Mouse (Mus musculus) layer of hippocampus, postnatal 36 days (tissue): ENCODE results near the gene Armc7. TPM values are rescaled to one million over a fixed set of nuclear protein-coding genes. Genes with fewer than 3 reads are reported as not detected.
"Not testable (repeated sequence)": the region's sequence is repeated elsewhere in the genome, so short reads cannot be mapped to it uniquely, and the experiment has no call there.

Source experiments
- DNase-seq, 2 experiments: peaks; one replicate each; pipeline ENCODE4 v3.0.0; 2022
- total RNA-seq, 2 experiments: library from RNA; stranded (reverse); gene quantifications; 2 replicates each; pipeline ENCODE4 v1.2.3; 2021

The Armc7 gene
- 10 to 100 TPM; 10.9 to 11.2 TPM for total RNA-seq

DNA sequence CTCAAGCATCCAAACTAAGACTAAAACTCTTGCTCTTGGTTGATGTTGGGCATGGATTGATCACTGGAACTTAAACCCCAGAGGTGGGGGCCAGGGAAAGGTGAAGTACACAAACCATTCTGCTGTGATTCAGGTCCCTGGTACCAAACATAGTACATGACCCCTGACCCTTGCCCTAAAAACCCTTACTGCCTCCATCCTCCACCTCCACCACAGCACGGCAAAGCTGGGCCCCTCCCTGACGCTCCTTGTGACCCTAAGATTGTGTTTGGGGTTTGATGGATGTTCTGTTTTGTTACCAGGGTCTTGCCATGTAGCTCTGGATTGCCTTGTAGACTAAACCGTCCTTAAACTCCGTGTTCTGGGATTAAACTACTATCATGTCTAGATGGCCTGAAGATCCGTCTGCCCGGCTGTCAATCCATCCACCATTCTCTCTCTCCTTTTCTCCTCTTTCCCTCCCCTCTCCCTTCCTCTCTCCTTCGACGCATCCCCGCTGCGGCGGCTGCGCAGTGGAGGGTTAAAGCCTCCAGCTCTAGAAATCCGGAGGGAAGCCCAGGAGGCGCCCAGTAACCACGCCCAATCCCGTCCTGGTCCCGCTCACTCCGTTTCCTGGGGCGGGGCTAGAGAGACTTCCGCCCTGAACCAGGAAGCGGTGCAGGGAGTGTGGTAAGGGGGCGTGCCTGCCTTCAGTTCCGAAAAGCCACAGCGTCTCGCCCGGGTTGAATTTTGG, at the start of gene Armc7:
Gene Armc7 (plus strand): TSS at position 643 of the 733 bp plus-strand sequence.
- DNase-seq: peak; percentile 93 to 95

DNA sequence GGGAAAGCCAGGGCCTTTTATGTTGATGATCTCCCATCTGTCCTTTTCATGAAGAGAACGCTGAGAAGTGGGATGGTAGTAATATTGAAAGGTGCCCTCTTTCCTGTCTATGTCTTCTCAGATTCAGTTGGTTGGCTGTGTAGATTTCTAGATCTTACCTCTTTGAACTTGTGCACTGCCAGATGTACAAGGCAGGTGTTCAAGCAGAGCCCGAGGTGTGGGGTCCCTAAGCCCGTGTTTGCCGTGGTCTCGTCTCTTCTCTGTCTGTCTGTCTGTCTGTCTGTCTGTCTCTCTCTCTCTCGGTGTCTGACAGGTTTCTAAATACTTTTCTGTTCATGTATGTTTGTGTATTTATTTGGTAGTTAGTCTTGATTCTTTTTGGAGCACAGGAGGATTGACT, 49.8 kb upstream of the Armc7 start:
- no peak for DNase-seq

DNA sequence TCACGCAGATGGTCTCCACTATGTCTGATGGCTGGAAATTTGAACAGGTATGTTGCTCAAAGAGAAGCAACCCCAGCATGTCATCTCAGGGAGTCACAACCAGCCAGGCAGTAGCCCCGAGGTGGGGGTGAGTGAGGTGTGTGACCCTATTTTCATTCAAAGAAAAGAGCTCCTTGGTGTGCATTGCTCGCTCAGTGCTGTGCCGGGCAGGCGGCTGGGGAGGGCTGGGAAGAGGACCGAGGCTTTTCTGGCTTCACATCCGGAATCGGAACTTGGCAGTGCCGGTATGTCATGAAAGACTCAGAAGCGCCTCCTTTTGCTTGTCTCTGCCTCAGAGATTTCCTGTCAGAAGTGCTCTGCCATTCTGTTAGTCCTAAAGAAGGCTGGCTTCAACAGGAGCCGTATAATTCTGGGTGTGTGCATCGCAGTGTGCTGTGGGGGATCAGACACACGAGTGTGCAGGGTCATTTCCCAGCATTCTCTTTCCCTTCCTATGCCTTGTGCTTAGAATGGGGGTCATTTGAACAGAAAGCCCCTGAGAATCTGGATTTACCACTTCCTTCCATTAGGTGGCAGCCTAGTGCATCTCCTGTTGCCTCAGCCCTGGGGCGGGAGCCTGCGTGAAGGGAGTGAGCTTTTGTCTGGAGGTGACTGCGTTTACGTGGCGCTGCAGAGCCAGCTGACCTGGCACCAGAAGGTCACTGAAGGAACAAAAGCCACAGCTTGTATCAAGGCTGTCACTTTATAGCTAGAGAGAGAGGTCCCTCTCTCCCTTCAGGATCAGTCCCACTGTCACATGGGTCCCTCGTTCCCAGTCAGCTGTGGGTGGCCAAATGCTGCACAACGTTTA, 47.8 kb upstream of the Armc7 start:
- peak; percentile 66 to 71 for DNase-seq

DNA sequence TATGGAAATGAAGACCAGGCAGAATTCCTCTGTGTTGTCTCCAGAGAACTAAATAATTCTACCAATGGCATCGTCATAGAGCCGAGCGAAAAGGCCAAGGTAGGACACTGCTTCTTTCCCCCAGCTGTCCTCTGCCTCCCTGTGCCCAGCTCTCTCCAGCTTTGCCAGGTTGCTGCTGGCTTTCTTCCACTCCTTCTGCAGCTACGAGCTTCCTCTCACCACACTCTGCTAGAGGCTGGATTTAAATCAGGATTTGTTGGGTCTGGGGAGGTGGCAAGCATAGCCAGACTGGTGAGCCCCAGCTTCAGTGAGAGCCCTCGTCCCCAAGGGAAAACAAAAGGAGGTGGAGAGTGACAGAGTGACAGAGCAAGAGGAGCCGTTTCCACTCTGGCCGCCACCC, 46.2 kb upstream of the Armc7 start:
- no peak for DNase-seq

DNA sequence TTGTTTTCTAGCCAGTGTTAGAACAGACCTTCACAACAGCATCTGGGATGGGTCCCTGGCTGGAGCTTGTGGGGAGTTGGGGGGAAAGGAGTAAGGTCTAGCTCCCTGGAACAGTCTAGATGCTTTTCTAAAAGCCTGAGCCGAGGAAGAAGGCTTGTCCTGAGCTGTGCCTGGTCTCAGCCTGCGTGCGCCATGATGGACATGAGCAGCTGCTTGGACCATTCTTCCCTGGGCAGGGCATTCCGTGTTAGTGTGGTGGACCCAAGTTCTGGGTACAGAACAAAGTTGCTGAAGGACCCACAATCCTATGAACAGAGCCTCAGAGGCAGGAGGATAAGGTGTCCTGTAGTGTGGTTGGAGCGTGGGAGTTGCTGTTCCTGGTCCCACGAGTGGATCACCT, 44.9 kb upstream of the Armc7 start:
- DNase-seq: no peak

DNA sequence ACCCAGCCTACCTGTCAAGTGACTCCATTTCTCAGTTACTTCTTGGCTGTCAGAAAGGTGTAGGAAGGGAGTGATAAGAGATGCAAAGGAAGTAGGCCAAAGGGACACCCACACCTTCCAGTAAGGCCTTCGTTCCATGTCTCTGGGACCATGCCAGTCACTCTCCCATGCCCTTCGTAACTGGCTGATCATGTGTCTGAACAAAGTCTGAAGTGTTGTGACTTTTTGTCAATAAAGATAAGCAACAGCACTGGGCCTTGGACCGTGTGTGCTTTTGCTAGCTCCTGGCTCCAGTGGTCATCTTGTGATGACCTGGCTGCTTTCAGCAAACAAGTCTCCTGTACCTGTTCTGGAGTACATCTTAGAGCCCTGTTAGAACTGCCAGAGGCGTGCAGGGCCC, 42.7 kb upstream of the Armc7 start:
- DNase-seq: no peak

DNA sequence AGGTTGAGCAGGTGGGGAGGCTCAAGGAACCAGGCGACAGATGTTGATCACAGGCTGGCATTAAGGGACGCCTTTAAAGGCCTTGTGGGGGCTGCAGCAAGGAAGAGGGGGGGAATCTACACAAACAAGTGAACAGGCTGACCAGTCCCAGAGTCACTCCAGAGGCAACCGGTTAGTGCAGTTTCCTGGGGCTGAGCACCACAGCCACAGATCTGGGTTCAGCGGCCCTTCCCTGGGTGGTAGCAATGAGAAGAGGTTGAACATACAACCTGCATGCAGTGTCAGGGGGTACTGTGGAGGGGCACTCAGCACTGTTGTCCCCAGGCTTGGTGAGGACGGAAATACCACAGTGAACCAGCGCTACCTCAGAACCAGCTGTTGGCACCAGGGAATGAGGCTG, 42.1 kb upstream of the Armc7 start:
- no peak for DNase-seq

DNA sequence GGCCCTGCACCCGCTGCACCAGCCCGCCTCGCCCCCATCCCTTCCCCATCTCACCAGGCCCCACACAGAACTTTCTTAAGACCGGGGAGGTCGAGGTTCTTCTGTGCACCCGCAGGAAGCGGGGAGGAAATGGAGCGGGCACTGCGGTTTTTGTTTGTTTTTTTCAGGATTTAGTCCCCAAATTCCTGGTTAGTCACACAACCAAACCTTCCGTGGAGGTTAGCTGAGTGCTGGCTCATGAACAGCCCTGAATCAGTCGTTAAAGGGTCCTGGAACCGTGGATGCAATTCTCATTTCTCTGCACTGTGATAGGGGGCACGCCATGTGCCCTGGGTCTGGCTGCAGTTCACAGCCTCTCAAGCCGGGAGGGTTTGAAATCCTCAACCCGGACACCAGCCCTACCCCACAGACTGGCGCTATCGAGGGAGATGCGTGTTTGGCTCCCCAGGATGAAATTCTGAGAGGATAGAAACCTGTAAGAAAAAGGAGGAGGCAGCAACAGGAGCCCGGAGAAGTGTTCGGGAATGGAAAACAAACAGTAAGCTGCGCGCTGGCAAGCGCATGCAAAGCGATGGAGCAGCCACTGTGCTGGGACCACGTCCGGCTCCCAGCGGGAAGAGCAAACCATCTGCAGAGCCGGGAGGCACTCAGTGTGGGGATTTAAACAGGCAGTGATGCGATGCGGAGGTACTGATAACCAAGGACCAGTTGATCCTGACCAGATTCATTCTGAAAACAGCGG, 39.7 kb upstream of the Armc7 start:
- peak in 1 of 2 experiments; percentile 48 for DNase-seq

DNA sequence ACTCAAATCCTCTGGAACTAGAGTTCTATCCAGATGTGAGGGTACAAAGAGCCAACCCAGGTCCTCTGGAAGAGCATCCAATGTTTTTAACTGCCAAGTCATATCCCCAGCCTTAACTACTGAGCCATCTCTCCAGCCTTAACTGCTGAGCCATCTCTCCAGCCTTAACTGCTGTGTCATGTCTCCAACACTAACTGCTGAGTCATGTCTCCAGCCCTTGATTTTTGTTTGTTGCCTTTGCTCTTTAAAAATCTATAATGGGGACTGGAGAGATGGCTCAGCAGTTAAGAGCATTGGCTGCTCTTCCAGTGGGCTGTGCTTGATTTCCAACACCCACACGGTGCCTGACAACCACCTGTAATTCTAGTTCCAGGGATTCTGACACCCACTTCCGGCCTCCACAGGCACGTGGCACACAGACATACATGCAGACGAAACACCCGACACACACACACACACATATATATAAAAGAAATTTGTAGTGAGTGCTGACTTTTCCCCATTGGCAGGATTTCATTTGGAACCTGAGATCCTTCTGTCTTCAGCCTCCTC, 37.8 kb upstream of the Armc7 start:
- DNase-seq: no peak

DNA sequence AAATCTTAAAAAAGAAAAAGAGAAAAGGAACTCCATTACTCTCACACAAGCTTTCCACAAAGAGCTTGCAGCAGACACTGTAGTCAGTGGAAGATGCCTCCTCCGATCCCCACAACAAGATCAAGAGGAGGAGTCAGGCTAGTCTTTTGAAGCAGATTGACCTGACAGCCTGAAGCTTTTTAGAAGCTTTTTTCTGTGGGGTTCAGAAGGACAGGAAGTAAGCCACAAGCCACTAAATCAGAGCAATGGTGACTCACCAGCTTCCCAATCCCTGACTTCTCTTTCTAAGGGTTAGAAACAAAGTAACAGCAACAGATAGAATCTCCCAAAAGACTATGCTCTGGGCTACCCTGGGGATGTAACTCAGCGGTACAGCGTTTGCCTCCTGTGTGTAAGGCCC, 36.1 kb upstream of the Armc7 start:
- DNase-seq: no peak

DNA sequence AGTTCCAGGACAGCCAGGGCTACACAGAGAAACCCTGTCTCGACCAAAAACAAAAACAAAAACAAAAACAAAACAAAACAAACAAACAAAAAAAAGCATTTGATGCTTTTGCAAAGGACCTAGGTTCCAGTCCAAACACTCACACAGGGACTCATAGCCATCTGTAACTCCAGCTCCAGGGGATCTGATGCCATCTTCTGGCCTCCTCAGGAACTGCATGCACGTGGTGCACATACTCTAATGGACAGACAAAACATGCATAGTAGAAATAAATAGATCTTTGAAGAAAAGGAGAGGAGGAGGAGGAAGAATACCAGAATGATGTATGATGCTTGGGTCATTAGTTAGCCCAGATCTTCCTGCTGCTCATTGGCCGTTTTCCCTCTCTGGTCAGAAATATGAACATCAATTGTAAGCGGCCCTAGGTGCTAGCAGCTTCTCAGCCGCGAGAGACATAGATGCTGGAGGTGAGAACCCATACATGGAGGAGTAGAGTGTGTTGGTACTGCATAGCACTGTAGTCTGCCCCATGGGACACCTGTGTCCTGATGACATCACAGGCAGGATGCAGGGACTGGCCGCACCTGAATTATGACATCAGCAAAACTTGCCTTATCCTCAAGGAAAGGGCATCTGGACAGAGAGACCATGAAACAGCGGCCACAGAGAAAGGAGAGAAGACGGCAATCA, 35.4 kb upstream of the Armc7 start, which contains the start of gene Trim80:
Gene Trim80 (plus strand): TSS at position 640 of the 690 bp plus-strand sequence.
- DNase-seq: no peak

DNA sequence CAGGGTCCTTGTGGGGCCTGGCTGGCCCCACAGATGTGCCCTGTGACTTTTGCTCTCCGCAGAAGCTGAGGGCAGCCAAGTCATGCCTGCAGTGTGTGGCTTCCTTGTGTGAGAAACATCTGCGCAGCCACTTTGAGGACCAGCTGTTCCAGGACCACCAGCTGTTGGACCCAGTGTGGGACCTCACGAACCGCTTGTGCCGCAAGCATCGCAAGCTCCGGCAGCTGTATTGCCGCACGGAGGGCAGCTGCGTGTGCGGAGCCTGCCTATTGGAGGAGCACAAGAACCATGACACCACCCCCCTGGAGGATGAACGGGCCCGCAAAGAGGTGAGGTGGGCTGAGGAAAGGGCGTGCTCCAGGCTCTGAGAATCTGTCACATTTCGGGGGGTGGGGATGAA, 34.0 kb upstream of the Armc7 start:
- DNase-seq: no peak

DNA sequence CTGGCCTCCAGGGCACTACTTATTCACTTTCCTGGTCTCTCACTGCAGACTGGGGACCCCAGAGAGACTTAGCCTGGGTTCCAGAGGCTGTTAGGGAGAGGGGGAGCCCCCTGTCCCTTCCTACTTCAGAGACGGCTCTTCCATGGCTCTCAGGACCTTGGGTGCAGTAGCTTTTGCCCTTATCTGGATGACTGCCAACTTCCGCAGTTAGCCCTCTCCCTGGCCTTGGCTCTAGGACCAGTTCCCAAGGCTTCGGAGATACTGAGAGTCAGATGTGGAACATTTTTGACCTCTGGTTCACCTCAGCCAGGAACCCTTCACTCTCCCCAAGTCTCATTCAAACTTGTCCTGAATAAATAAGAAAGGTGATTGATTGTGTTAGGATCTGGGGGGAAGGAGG, 28.6 kb upstream of the Armc7 start:
- no peak for DNase-seq

DNA sequence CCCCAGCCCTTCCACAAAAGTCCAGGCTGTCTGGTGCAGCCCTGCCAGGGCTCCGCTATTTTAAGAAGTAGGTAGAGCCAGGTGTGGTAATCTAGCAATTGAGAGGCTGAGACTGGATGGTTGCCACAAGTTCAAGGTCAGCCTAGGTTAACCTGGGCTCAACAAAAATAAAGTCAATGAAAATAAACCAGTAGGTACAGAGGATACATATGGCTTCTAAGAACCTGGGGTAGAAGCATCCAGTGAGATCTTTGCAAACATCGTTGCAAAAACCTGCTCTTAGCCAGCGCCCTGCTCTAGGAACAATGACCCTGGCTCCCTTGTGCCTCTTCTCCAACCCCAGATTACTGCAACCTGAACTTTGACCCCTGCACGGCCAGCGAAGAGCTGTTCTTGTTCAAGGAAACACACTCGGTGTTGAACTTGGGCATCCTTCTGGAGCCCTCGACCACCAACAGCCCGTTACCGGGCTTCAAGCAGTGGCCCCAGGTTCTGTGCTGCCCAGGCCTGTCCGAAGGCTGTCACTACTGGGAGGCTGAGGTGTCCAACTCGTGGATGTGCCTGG, 28.1 kb upstream of the Armc7 start:
- no peak for DNase-seq

DNA sequence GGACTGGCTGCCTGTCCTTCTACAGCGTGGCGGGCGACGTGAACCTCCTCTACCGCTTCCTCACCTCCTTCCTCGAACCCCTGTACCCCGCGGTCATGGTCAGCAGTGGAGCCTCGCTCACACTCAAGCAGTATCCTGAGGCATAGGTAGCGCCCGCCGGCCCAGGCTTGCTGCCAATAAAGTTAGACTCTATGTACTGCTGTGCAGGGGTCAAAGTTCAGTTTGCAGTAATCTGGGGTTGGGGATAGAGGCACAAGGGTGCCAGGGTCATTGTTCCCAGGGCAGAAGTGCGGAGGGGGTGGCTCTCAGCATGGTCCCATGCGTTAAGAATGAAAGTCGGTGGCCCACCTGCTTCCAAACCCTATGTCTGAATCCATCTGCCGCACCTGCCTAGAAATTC, 27.4 kb upstream of the Armc7 start:
- no peak for DNase-seq

DNA sequence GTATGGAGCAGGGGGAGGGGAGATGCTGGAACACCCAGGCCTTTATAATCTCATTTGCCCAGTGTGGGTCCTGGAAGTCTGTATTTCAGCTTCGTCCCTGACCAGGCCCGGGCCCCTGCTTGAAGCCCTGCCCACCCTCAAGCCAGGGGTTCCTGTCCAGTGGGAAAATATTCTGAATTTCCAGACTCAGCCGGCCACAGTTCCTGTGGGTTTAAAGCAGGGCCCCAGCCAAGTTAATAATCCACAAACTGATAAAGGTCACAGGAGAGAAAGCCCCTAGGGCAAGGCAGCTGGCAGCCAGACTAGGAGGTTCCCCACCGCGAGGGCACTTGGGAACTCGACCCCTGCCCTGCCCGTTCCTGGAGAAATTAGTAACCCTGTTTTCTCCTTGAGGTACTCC, 26.5 kb upstream of the Armc7 start:
- DNase-seq: no peak

DNA sequence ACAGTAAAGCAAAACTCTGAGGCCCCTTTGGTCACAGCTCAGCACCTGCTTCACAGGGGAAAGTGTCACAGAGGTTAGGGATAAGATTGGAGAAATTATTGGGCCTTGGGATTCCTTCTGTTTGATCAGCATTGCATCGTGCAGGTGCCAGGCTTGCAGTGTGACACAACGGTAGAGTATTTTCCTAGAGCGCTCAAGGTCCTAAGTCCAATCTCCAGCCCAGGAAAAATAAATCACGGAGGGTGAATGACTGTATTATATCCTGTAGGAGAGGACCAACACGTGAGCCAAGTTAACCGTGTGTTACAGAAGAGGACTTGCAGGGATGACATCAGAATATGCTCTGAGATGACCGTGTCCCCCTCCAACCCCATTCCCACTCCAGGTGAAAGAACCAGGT, 25.3 kb upstream of the Armc7 start:
- no peak for DNase-seq

DNA sequence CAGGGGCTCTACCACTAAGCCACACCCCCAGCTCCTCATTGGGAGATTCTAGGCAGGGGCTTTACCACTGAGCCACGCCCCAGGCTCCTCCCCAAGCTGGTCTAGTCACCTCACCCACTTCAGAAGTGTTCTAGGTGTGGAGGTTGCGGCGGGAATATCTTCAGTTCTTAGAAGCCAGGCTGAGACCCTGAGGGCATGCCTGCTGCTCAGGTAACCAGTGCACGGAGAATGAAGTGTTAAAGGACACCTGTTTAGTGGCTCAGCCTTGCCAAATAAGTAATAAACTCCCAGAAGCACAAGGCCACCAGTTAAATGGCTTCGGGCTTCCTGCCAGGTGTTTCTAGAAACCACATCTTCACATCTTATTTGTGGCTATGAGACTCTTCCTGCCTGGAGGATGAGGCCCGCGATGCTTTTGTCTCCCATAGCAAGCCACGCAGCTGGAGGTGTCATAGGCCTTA, 23.7 kb upstream of the Armc7 start:
- no peak for DNase-seq

DNA sequence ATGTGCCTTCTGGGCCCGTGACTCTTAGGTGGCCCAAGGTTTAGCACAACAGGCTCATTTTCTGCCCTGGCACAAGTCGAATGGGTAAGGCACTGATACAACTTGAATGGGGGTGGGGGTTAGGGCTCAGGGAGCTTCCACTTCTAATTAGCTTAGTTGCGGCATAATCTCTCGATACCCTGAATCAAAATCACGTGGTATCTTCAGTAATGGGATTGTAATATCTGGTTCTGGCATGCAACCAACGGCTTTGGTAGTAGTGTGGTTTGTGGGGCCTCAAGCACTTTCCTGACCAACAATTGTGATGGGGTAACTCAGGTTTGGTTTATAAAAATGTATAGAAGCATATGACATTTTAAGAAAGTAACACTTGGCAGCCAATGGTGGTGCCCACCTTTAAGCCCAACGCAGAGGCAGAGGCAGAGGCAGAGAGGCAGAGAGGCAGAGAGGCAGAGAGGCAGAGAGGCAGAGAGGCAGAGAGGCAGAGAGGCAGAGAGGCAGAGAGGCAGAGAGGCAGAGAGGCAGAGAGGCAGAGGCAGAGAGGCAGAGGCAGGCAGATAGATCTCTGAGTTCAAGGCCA, 23.1 kb upstream of the Armc7 start:
- DNase-seq: no peak

DNA sequence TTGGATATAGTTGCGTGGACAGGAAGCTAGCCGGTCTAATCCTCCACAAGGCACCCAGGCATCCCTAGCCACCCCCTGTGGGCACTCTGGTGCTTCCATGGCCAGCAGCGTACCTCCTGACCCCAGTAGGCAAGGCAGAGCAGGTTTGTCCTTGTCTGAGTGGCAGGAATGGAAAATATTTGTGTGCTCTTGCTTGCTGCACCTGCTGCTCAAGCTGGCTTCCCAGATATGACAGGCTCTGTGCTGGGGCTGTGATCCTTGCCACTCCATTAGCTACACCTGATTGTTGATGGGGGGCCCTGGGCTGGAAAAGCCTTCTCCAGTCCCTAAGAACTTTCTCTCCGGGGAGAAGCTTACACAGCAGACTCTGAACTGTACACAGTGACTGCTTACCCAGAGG, 22.2 kb upstream of the Armc7 start:
- no peak for DNase-seq

DNA sequence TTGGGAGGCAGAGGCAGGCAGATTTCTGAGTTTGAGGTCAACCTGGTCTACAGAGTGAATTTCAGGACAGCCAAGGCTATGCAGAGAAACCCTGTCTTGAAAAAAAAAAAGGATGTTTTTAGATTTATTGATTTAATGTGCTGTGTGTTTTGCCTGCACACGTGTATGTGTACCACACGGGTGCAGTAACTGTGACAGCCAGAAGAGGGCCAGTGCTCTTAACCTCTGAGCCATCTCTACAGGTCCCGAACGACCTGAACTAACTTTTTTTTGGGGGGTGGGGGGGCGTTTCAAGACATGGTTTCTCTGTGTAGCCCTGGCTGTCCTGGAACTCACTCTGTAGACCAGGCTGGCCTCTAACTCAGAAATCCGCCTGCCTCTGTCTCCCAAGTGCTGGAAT, 20.6 kb upstream of the Armc7 start:
- not testable (repeated sequence) for DNase-seq
